Mouse (Mus musculus) skeletal muscle tissue, postnatal 0 days (tissue): Measurements from ENCODE around the gene Tmem266. TPM values are rescaled to one million over a fixed set of nuclear protein-coding genes. Genes with fewer than 3 reads are reported as not detected.

Experiments
- polyA plus RNA-seq: library from polyadenylated mRNA; unstranded; fragments of >200 nt; fragmentation: Nextera tagmentation; extraction: Ambion mirVana; gene quantifications from 2 replicates; pipeline ENCODE4 v1.2.1, GENCODE M21; 2015

Tmem266 gene
- polyA plus RNA-seq: 0.11 and 0.14 TPM in 2 replicates

GRCm38 (mm10) chr9:55326515-55327233, at the start of gene Tmem266, which contains the start of gene Nrg4:
TSS of gene Tmem266 (plus strand) at chr9:55326913.
TSS of gene Nrg4 (minus strand) at chr9:55326844.

Other genes starting within 250 kb of the Tmem266 start
- 19.0 and 20.1 TPM in 2 replicates for gene Ube2q2, start 178.1 kb upstream of the Tmem266 start, polyA plus RNA-seq
- 23.3 and 29.3 TPM in 2 replicates for gene Fbxo22, start 118.0 kb upstream of the Tmem266 start, polyA plus RNA-seq
- gene Nrg4, start 69 bp upstream of the Tmem266 start, polyA plus RNA-seq: 0.50 and 3.9 TPM in 2 replicates
- gene Etfa, start 185.3 kb downstream of the Tmem266 start, polyA plus RNA-seq: 422 and 428 TPM in 2 replicates
- 0.13 and 0.19 TPM in 2 replicates for gene Isl2, start 211.8 kb downstream of the Tmem266 start, polyA plus RNA-seq